Mouse (Mus musculus) bone marrow macrophage, adult 2 months (primary cell): ENCODE measurements around the gene Gper1.

Source experiments
- CTCF ChIP-seq: IDR thresholded peaks from 2 replicates; pipeline ENCODE4 v1.5.1; 2012; ENCODE audit warnings: low read depth, mild to moderate bottlenecking, low read length, moderate library complexity
- POLR2A ChIP-seq: IDR thresholded peaks from 2 replicates; pipeline ENCODE4 v1.6.1; 2012; ENCODE audit warnings: mild to moderate bottlenecking, low read depth, low read length, borderline replicate concordance

- TF ChIP-seq CTCF (no peak), POLR2A (no peak)
These were observed 36.9 kb upstream of the Gper1 start for GRCm38 (mm10) chr5:139386047-139386446.
